Mouse (Mus musculus): Measurements from ENCODE around the gene Abcf2.

GRCm38 (mm10) chr5:24623986-24624821 lies 46.9 kb upstream of the Abcf2 start, which contains the start of gene Smarcd3:
- no peak for TF ChIP-seq CTCF (IDR thresholded peaks at IDR 0.05; ENCODE audit: extremely low read depth, insufficient read depth, low read length)
- peak; percentile 48; the same call in 1 of the 2 replicates for TF ChIP-seq POLR2A (IDR thresholded peaks at IDR 0.05; ENCODE audit: extremely low read depth, insufficient read depth, low read length)

Measured in cortical plate, adult 2 months (tissue).